Mouse (Mus musculus): ENCODE data around the gene Lrrc28.

Gene Lrrc28

DNA sequence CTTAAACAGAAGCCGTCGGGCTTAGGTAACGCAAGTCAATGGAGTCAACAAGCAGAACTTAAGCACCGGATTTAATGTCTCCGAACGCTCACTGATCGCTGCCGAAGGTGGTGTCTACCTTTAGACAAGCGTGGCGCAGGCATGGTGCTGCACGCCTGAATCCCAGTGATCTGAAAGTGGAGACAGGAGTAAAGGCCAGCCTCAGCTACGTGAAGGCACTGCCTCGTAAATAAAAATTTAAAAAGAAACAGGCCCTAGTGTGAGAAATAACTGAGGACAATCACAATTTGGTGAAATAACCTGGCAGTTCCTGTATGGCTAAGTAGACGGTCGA, 580 bp upstream of the Lrrc28 start:
- DNase-seq (ENCODE audit: low read depth, low spot score) = no peak

DNA sequence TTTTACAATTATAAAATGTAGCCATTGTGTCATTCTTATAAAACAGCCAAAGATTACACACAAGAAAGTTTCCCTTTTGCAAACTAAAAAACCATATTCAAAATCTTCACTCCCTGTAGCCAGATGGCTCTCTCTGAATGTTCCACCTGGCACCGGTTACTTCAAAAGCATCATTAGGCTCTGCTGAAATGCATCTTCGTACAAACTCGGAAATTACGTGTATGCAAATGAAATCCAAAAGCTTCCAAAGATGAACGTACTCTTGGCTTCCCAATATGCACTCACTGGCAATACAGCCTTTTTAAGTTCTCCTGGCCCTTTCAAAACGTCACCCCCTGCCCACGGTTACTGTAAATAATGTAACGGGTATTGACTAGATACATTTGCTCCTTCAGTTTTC, 777 bp downstream of the Lrrc28 start:
- DNase-seq (ENCODE audit: low read depth, low spot score) = no peak

DNA sequence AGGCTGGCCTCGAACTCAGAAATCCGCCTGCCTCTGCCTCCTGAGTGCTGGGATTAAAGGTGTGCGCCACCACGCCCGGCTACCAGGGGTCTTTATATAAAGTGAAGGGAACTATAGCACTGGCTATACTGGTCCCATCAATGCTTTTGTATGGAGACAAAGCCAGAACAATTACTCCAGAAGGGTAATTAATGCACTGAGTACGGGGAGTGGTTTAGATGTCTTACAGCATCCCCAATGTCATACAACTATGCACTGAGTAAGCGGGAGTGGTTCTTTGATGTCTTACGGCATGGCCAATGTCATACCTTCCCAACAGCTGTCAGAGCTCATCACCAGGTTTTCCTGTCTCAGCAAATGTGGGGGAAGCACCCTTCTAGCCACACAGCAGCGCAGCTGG, 2.1 kb downstream of the Lrrc28 start:
- DNase-seq (ENCODE audit: low read depth, low spot score) = no peak

DNA sequence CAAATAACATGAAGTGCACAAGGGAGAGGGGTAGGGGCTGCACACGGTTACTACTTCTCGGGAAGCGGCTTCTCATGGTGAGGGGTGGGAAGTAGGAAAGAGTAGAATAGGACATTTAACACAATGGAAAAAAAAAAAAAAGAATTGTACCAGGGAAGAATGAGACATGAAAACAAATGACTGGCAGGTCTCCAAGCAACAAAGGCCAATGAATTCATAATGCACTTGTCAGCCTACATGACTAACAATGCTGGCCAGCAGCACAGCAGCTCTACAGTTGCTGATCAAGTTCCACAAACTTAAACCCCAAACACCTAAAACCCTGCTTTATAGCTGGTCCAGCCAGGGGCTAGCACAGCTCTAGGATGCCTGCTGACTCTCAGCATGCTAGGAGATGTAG, 6.1 kb downstream of the Lrrc28 start:
- no peak for DNase-seq (ENCODE audit: low read depth, low spot score)

DNA sequence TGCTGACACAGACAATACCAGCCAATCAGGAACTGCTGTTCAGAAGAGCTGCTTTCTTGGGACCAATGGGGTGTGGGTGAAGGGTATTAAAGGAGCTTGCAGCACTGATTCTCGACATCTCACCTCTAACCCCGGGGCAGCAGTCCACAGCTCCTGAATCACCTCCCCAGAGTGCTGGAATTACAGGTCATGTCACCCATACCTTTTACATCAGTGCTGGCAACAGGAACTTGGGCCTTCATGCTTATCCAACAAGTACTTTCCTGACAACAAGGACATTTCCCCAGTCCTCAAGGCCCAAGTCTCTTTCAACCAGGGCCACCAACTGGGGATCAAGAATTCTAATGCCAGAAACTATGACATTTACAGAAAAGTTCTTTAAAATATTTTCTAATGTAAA, 8.9 kb downstream of the Lrrc28 start:
- DNase-seq (ENCODE audit: low read depth, low spot score) = no peak

DNA sequence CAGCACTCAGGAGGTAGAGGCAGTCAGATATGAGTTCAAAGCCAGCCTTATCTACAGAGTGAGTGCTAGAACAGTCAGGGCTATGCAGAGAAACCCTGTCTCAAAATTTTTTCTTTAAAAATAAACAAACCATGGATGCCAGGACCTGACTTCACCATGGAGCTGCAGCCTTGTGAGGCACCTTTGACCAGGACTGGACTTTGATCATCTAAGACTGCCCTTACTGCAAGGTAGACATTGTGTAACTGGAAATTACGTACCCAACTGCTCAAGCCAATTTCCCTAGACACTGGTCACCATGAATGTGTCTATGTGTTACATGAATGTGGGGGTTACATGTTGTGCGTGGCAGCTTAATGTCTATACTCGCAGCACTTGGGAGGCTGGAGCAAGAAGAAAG, 10.9 kb downstream of the Lrrc28 start:
- DNase-seq (ENCODE audit: low read depth, low spot score) = no peak

DNA sequence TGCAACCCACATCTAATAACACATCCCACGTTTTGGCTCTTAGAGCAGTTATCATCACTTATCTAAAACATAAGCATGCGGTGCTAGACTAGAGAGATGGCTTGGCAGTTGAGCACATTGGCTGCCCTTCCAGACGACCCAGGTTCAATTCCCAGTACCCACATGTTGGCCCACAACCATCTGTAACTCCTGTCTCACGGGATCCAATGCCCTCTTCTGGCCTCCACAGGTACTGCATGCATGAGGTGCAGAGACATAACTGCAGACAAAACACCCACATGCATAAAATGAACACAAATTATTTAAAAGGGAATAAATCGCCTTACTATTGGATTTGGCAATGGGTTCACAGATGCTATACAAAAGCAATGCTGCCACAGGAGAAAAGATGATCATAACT, 12.7 kb downstream of the Lrrc28 start:
- DNase-seq (ENCODE audit: low read depth, low spot score) = no peak

DNA sequence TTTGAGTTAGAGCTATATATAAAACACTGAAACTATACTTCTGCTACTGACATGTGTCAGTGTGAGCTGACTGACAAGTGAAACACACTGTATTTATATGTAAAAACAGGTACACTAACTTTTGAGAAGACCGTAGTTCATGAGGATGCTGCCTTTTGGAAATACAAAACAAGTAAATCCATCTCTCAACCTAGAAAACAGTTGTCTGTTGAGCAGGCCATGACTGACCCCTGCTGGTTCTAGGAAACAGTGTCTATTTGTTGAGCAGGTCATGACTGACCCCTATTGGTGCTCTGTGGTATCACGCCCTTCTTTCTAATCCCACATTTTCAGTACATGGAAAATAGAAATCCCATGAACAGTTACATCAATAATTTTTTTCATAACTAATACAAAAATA, 14.3 kb downstream of the Lrrc28 start:
- DNase-seq (ENCODE audit: low read depth, low spot score) = peak; percentile 86

DNA sequence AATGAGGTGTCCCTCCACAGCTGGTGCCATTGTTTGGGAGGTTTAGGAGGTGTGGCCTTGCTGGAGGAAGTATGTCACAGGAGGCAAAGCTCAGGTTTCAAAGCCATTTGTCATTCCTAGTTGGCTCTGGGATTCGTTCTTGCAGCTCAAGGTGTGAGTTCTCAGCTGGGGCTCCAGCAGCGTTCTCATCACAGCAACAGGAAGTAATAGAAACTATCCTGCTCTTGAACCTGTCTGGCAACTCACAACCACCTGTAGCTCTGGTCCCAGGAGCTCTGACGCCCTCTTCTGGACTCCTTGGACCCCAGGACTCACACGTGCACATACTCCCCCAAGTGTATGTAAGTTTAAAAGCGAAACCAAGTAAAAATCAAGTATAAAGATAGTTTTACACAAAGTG, 15.4 kb downstream of the Lrrc28 start:
- no peak for DNase-seq (ENCODE audit: low read depth, low spot score)

DNA sequence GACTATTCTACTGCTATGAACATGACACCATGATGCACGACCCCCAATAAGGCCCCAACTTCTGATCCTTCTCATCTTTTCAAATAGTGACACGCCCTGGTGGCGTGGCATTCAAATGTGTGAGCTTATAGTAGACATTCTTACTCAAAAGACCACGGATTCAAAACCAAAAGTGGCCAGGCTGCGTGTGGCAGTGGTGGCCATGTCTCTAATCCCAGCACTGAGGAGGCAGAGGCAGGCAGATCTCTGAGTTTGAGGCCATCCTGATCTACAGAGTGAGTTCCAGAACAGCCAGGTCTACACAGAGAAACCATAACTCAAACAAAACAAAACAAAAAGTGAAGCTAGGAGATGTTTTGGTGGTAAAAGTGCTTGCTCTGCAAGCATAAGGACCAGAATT, 18.4 kb downstream of the Lrrc28 start:
- no peak for DNase-seq (ENCODE audit: low read depth, low spot score)

DNA sequence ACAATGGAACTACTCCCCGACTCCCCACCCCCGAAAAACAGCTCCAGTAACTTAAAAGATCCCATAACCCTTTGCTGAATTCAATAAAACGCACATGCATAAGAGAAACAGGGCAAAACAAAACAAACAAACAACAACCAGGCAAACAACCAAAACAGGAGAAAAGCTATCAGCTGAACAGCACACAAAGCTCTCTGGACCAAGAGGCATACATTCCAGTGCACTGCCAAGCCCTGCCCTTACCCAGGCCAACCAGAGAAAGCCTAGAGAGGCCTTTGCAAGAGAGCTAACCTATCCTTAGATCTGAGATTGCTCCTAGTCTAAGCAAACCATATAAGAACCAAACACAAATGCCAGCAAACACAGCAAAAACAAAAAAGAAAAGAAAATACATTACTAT, 22.9 kb downstream of the Lrrc28 start:
- no peak for DNase-seq (ENCODE audit: low read depth, low spot score)

DNA sequence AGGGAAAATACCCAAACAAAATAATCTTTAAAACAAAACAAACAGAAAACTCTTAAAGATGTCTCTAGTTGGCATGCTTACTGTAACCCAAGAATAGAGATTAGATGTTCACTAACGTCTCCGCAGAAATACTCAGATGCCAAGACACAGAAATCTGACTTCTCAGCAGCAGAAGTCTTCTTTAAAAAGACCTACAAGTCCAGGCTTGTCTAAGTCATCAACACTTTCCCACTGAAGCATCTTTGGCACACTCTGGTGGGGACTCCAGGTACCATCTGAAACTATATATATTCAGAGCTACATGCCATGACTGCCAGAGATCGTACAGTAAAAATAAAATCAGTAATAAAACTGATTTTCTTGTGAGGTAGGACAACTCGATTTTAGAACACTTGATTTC, 25.2 kb downstream of the Lrrc28 start:
- DNase-seq (ENCODE audit: low read depth, low spot score) = no peak

DNA sequence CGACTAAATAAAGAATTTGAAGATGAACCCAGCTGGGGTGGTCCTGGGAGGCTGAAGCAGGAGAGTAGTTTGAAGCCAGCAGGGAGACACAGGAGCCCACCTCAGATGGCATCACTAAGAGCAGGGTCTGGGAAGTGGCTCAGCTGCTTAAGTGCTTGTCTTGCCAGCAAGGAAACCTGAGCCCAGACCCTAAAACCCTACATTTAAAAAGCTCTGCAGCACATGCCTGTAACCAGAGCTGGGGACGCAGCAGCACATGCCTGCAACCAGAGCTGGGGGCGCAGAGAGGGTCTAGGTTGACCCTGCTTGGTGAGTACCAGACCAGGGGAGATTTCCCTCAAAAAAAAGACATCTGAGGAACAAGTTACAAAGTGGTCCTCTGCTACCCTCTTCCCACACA, 26.8 kb downstream of the Lrrc28 start:
- DNase-seq (ENCODE audit: low read depth, low spot score) = peak; percentile 37

DNA sequence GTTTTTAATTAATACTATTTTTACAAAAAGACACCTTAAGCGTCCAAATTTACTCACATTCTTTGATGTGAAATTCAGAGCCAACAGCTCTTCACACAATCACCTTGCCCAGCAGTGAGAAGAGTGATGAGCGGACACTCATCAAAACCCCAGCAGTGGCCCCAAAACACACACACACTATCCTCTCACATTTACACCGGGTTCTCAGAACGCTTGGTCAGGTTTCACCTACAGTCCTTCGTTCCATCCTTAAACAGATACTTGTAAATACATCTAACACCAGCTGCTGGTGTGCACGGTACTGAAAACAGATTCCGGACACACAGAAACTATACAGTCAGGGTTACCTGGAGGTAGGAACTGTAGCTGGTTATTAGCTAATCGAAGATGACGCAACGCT, 27.4 kb downstream of the Lrrc28 start:
- DNase-seq (ENCODE audit: low read depth, low spot score) = no peak

DNA sequence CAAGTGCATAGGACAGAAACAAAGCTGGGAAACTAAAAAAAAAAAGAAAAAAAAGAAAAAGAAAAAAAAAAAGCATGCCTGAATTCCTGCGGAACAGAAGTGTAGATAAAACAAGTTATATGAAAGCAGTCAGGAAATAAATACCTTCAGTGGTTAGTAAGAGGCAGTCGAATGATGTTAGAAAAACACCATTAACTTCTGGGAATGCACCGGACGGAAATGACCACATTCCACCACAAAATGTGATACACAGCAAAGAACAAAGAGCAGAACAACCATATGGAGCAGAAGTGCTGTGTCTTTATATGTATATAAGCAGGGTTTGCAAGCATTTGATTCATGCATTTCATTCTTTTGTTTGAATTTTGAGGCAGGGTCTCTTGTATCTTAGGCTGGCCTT, 28.2 kb downstream of the Lrrc28 start:
- no peak for DNase-seq (ENCODE audit: low read depth, low spot score)

DNA sequence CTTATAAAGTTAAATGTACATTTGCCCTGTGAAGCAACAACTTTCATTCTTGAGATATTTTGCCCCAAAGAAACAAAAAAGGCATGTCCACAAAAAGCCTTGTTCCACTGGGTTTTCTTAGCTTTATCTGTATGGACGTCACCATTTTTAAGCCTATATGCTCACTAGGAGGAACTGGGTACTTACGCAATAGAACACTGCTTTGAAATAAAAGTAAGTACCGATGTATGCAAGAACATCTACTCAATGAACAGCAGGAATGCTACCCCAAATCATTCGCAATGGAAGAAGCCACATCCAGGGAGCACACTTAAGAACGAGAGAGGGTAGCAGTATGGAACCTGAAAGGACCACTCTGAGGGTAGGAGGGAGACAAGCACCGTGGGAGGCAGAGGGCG, 30.6 kb downstream of the Lrrc28 start:
- no peak for DNase-seq (ENCODE audit: low read depth, low spot score)

DNA sequence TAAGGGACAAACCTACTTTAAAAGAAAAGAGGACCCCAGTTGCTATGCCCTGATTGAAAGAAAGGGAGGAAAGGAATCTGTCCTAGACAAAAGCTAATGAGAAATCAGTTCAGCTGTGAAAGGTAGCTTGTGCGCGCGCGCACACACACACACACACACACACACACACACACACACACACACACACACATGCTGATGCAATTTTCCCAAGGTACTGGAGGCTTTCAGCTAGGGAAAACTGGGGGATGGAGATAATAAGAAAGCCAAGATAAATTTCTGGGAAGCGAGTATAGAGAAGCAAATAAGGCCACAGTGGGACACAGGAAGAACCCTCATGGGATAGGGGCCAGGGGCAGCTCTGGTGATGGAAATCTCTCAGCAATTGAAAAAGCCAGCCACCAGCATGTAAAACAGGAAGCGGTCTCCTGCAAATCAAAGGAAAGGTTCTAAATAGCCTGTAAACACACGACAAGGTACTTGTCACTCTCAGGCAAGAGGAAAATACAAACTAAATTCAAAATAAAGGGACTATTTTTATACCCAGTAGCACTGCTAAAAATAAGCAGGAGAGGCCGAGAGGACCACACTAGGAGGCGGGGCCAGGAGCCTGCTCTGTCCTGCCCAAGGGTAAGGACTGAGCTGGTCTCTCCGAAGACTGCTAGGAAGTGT, 31.1 kb downstream of the Lrrc28 start:
- no peak for DNase-seq (ENCODE audit: low read depth, low spot score)

DNA sequence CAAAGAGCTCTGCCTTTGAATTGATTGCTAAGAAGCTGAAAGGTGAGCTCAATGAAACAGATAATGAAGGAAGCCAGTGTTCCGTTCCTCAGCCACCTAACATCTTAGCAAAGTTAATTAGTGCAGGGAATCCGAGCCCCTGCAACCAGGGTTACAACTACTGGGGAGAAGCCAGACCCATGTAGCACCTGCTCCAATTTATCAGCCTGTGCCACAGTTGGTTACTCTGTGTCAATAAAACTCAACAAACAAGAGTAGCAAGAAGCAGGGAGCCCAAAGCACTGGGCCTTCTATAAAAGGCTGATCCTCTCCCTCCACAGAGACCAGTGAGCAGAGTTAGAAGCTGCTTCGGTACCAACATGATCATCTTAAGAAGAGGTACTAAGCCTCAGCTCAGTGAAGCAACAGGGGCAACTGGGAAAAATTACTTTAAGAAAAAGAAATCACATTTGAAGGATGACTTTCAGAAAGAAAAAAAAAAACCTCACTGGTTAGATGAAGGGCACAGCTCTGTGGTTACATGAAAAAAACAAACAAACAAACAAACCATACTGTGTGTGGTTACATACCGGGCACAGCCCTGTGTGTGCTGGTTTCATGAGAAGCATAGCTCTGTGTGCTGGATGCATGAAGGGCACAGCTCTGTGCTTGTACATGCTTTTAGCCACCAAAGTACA, 36.6 kb downstream of the Lrrc28 start:
- no peak for DNase-seq (ENCODE audit: low read depth, low spot score)

DNA sequence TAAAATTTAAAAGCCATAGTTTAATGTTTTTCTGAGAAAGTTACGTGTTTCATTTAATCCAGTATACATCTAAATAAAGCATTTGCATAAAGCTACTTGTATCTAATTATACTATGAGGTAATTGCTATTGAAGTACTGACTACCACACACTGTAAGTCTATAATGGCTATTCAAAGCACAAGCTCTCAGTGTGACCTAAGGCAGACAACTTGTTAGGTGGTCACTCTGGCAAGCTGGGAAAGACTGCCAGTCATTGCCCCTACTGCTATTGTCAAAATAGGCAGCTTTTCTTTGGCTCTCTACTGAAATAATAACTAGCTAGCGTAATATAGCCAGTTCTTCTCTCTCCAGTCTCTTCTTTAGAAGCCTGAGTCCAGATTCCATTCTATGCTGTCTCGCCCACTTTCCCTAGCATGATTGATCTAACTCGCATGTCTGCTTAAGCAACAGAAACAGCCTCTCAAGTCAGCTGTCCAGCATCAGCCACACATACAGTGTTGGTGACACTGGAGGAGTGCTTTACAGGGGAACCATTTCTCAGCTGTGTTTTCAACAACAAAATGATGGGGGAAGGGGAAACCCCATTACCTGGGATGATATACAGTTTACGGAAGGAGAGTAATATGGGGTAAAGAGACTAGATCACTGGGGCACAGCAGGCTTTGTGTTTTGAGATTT, 37.3 kb downstream of the Lrrc28 start:
- DNase-seq (ENCODE audit: low read depth, low spot score) = no peak

DNA sequence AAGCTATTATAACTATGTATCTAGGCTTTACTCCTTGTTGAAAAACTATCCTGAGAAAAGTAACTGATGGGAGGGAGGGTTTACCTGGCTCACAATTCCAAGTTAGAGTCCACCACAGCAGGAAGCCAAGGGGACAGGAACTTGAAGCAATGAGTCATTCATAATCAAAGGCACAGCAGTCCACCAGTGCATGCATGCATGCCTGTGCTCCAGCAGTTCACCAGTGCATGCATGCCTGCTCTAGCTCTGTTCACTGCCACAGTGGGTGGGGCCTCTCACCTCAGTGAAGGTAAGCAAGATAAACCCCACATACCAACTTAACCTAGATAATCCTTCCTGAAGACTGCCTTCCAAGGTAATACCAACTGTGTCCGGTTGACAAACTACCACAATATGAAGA, 38.8 kb downstream of the Lrrc28 start:
- DNase-seq (ENCODE audit: low read depth, low spot score) = no peak

DNA sequence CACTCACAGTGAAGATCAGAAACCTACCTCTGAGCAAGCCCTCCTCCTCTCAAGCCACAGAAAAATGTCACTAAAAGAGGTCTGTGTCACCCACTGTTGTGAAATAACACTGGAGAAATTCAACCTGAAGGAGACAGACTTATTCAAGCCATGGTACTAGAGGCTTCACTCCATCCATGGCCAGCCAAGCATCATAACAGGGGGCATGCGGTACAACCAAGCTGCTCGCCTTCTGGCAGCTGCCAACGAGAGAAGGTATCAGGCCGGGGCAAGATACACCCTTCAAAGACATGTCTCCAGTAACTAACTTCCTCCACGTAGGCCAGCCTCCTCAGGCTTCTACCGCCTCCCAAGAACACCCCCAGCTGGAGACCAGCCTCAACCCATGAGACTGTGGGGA, 40.0 kb downstream of the Lrrc28 start:
- no peak for DNase-seq (ENCODE audit: low read depth, low spot score)

DNA sequence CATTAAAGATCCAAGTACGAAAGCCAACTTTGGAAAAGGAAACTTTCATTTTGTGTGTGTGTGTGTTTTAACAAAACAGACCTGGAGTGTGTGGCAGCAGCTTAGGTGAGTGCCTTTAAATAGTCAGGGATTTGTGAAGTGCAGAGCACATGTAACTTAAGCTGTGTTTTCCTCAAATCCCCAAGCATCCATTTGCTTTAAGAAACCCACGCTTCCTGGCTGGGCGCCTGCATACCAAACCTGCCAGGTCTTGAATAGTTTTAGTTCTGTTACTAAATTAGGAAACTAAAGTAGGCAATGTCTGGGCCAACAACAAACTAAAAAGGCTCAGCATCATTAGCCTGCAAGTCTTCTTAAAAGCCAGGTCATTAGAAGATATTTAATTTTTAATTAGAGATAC, 47.0 kb downstream of the Lrrc28 start:
- no peak for DNase-seq (ENCODE audit: low read depth, low spot score)

DNA sequence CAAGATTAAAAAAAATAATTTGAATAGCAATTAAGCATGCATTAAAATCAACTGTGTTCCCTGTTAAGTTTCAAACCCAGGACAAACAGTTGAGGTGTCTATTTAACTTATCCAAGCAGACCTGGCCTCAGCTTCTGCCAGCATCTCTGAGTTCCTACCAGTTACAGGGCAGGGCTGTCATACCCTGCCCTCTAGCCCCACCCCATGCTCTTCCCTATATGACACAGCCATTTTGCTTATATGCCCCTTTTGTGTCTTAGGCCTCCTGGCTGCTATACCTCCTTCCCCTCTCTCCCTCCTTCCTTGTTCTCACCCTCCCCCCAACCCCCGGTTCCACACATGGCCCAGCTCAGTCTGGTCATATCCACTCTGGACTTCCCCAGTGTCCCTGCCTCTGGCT, 48.1 kb downstream of the Lrrc28 start:
- DNase-seq (ENCODE audit: low read depth, low spot score) = no peak
